Mouse (Mus musculus) kidney, adult 8-10 months (tissue): ENCODE results near the gene Cdh16.

Source experiments
- DNase-seq, 2 experiments: peaks; one replicate each; pipeline ENCODE4 v3.0.0; 2022

Gene Cdh16

GRCm38 (mm10) chr8:104570436-104571343, 53.5 kb downstream of the Cdh16 start:
- DNase-seq = peak; percentile 72 to 87

GRCm38 (mm10) chr8:104569559-104569958, 54.6 kb downstream of the Cdh16 start:
- peak; percentile 67 to 69 for DNase-seq

- DNase-seq = no peak
Measured at GRCm38 (mm10) chr8:104565457-104565798, 58.8 kb downstream of the Cdh16 start.

GRCm38 (mm10) chr8:104564633-104565456, 59.4 kb downstream of the Cdh16 start:
- peak; percentile 84 to 92 for DNase-seq

- no peak for DNase-seq
Measured at GRCm38 (mm10) chr8:104560731-104561130, 63.5 kb downstream of the Cdh16 start.

- DNase-seq = no peak
Measured at GRCm38 (mm10) chr8:104557226-104557625, 67.0 kb downstream of the Cdh16 start.

GRCm38 (mm10) chr8:104555191-104555590, 69.0 kb downstream of the Cdh16 start:
- no peak for DNase-seq
